Mouse (Mus musculus) thymus, adult 2 months (tissue): ENCODE measurements around the gene Gm37240.

ENCODE experiments used
- CTCF ChIP-seq: fragments of 200-500 bp; IDR thresholded peaks from 2 replicates; pipeline ENCODE4 v1.5.1; 2012; ENCODE audit warnings: mild to moderate bottlenecking, control low read depth, low read length, moderate library complexity, borderline replicate concordance; ENCODE audit not compliant: control insufficient read depth, poor library complexity, insufficient read depth; ENCODE audit errors: extremely low read depth
- POLR2A ChIP-seq: fragments of 200-500 bp; IDR thresholded peaks from 2 replicates; pipeline ENCODE4 v1.6.1; 2012; ENCODE audit warnings: mild to moderate bottlenecking, low read length, control low read depth, moderate library complexity; ENCODE audit not compliant: control insufficient read depth, poor library complexity, insufficient read depth; ENCODE audit errors: extremely low read depth

DNA sequence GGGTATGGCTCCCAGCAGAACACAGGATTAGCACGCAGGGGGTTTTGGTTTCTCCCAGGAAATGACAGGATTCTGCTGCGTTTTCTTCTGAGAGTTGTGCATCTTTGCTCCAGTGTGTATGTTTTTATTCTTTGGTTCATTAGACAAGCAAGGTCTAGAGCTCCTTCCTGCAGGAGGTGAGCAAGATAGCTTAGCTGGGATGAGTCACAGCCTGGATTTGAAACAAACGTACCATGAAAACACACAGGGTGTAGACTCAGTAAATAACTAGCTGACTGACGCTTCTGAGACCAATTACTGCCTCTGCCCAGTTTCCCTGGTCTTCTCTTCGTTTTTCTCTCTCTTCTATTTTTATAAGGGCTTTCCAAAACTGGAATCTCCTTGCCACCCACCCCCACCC lies 1156.3 kb downstream of the Gm37240 start:
- no peak for TF ChIP-seq CTCF
- TF ChIP-seq POLR2A: no peak
